Mouse (Mus musculus) kidney, embryonic 16.5 days (tissue): Measurements from ENCODE around the gene Olfr325. TPM values are rescaled to one million over a fixed set of nuclear protein-coding genes. Genes with fewer than 3 reads are reported as not detected.
"Not testable (repeated sequence)": the region's sequence is repeated elsewhere in the genome, so short reads cannot be mapped to it uniquely, and the experiment has no call there.

ENCODE experiments used
- ATAC-seq: fragments of 200-750 bp; cut with Nextera tagmentation; 2 replicates; pipeline ENCODE4 v1.8.0; 2017; ENCODE audit warnings: moderate TSS enrichment; ENCODE audit not compliant: low FRiP score, low TSS enrichment
- H3K27ac ChIP-seq: fragments of 300-500 bp; sonication (generic); 2 replicates; pipeline ENCODE4 v1.5.1; 2014; ENCODE audit warnings: low read length
- H3K27me3 ChIP-seq: fragments of 300-500 bp; sonication (generic); 2 replicates; pipeline ENCODE4 v1.6.1; 2014; ENCODE audit warnings: low read length, control low read depth, mixed read lengths; ENCODE audit not compliant: insufficient read depth
- H3K36me3 ChIP-seq: fragments of 300-500 bp; sonication (generic); 2 replicates; pipeline ENCODE4 v1.6.1; 2014; ENCODE audit warnings: low read length, control low read depth, mixed read lengths; ENCODE audit not compliant: insufficient read depth
- H3K4me1 ChIP-seq: fragments of 300-500 bp; sonication (generic); 2 replicates; pipeline ENCODE4 v1.6.1; 2014; ENCODE audit warnings: low read length, control low read depth, mixed read lengths; ENCODE audit not compliant: insufficient read depth
- H3K4me2 ChIP-seq: fragments of 300-500 bp; sonication (generic); replicated peaks from 2 replicates; pipeline ENCODE4 v1.6.1; 2014; ENCODE audit warnings: low read depth, low read length
- H3K4me3 ChIP-seq: fragments of 300-500 bp; sonication (generic); 2 replicates; pipeline ENCODE4 v1.5.1; 2014; ENCODE audit warnings: mild to moderate bottlenecking, low read length
- H3K9ac ChIP-seq: fragments of 300-500 bp; sonication (generic); replicated peaks from 2 replicates; pipeline ENCODE4 v1.6.1; 2014; ENCODE audit warnings: low read length
- H3K9me3 ChIP-seq: fragments of 300-500 bp; sonication (generic); 2 replicates; pipeline ENCODE4 v1.6.1; 2016; ENCODE audit warnings: low read length, control low read depth
- WGBS: fragments of 180-500 bp; shearing (Covaris S2); extraction: QIAGEN DNeasy Blood & Tissue Kit; methylation state at CpG from one replicate; pipeline ENCODE4 v1.1.7; 2014; 5-methylcytosine and 5-hydroxymethylcytosine counted together
- polyA plus RNA-seq: library from polyadenylated mRNA; unstranded; fragments of >200 nt; fragmentation: Nextera tagmentation; extraction: Ambion mirVana; gene quantifications from 2 replicates; pipeline ENCODE4 v1.2.1, GENCODE M21; 2015

Olfr325 gene
- not detected in 2 replicates for polyA plus RNA-seq

DNA sequence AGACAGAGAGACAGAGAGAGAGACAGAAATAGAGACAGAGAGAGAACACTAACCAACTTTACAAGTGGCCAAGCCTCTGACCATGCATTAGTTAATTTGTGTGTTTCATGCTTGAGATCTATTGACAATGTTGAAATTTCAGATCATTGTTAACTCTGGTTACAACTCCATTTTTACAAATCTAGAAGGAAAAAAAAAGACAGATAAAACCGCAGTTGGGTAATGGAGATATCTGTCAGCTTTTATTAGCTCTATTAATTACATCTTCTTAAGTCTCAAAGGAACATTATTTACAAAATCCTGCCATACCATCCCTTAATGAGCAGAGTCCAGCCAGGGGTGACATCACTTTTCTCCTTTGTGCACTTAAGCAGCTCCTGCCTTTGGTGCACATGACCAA lies at the start of gene Olfr325:
Gene Olfr325 (plus strand): TSS at position 301 of the 400 bp plus-strand sequence.
- no peak within 1 kb of the TSS for H3K4me3 ChIP-seq
- ATAC-seq, result no peak
- H3K9me3 ChIP-seq, result no peaks in the 10 kb centered on the region
- no peaks in the 10 kb centered on the region for H3K27me3 ChIP-seq
- H3K4me2 ChIP-seq, result no peak within 1 kb of the TSS
- H3K9ac ChIP-seq, result no peak within 1 kb of the TSS
- H3K36me3 ChIP-seq, result no peaks in the 10 kb centered on the region
- no peaks in the 10 kb centered on the region for H3K4me1 ChIP-seq
- WGBS, result 61% methylated on average over 1 of the region's 1 CpGs
- H3K27ac ChIP-seq, result no peak within 1 kb of the TSS

DNA sequence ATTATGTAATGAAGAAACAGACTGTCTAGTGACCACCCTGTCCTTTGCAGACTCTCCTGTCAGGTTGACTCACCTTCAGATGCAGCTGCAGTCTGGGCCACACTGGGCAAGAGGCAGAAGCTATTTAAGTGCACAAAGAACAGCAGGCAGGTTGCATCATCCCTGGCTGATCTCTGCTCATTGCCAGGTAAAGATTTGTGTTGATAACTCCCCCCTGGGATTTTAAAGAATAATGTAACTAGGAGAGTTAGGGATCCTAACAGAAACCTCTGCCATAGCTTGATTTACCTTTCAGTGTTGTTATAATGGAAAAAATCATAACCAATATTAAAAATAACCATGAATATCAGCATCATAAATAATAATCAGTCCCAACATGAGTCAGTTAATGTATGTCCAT lies 42.8 kb upstream of the Olfr325 start, which contains the start of gene Olfr330:
Gene Olfr330 (minus strand): TSS at position 101 of the 400 bp plus-strand sequence.
- not testable (repeated sequence) for H3K4me3 ChIP-seq, H3K27ac ChIP-seq, ATAC-seq, H3K9me3 ChIP-seq, H3K36me3 ChIP-seq, H3K4me1 ChIP-seq, H3K9ac ChIP-seq, H3K27me3 ChIP-seq, H3K4me2 ChIP-seq

DNA sequence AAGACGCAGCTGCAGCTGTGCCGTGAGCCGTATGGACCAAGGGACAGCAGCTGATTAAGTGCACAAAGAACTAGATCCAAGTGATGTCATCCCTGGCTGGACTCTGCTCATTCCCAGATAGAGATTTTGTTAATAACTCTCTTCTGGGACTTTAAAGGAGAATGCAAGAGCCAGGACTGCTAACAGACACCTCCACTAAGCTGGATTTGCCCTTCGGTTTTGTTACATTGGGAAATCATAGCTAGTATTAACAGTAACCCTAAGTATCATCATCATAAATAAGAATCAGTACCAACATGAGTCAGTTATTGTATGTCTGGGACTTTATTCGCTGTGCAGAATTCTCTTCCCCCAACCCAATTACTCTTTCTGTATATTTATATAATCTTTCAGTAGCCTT lies 31.2 kb upstream of the Olfr325 start, which contains the start of gene Olfr329-ps:
Gene Olfr329-ps (minus strand): TSS at position 101 of the 400 bp plus-strand sequence.
- ATAC-seq, result no peak
- Histone ChIP-seq H3K4me2 (no peak within 1 kb of the TSS), H3K4me1 (no peaks in the 10 kb centered on the region), H3K9me3 (no peaks in the 10 kb centered on the region), H3K4me3 (no peak within 1 kb of the TSS), H3K27me3 (no peaks in the 10 kb centered on the region), H3K36me3 (no peaks in the 10 kb centered on the region), H3K9ac (no peak within 1 kb of the TSS), H3K27ac (no peak within 1 kb of the TSS)
- WGBS, result 77% methylated on average over 5 of the region's 5 CpGs

DNA sequence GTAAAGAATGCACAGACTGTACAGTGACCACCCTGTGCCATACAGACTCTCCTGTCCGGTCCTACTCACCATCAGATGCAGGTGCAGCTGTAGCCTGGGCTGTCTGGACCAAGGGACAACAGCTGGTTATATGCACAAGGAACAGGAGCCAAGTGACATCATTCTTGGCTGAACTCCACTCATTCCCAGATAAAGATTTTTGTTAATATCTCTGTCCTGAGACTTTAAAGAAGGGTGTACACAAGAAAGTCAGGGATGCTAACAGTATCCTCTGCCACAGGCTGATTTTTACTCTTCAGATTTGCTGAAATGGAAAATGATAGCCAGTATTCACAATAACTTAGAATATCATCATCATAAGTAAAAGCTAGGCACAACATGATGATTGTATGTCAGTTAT lies 22.0 kb upstream of the Olfr325 start, which contains the start of gene Olfr328:
Gene Olfr328 (minus strand): TSS at position 101 of the 400 bp plus-strand sequence.
- no peaks in the 10 kb centered on the region for H3K36me3 ChIP-seq
- H3K4me2 ChIP-seq, result no peak within 1 kb of the TSS
- 91% methylated on average over 1 of the region's 1 CpGs for WGBS
- H3K4me3 ChIP-seq, result no peak within 1 kb of the TSS
- no peak for ATAC-seq
- no peak within 1 kb of the TSS for H3K9ac ChIP-seq
- no peaks in the 10 kb centered on the region for H3K27me3 ChIP-seq
- no peaks in the 10 kb centered on the region for H3K9me3 ChIP-seq
- no peaks in the 10 kb centered on the region for H3K4me1 ChIP-seq
- no peak within 1 kb of the TSS for H3K27ac ChIP-seq

DNA sequence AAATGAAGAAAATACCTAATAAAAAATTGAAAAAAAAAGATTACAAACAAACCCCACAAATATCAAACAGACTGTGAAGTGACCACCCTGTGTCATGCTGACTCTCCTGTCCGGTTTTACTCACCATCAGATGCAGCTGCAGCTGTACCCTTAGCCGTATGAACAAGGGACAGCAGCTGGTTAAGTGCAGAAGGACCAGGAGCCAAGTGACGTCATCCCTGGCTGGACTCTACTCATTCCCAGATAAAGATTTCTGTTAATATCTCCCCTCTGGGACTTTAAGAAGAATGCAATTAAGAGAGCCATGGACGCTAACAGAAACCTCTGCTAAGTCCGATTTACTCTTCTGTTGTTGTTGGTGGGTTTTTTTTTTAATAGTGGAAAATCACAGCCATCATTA lies 7.1 kb upstream of the Olfr325 start, which contains the start of gene Olfr224:
Gene Olfr224 (minus strand): TSS at position 149 of the 400 bp plus-strand sequence.
- ATAC-seq, result no peak
- no peak within 1 kb of the TSS for H3K4me3 ChIP-seq
- H3K36me3 ChIP-seq, result no peaks in the 10 kb centered on the region
- 67% methylated on average over 5 of the region's 5 CpGs for WGBS
- no peaks in the 10 kb centered on the region for H3K9me3 ChIP-seq
- H3K9ac ChIP-seq, result no peak within 1 kb of the TSS
- H3K4me1 ChIP-seq, result no peaks in the 10 kb centered on the region
- no peak within 1 kb of the TSS for H3K4me2 ChIP-seq
- no peak within 1 kb of the TSS for H3K27ac ChIP-seq
- no peaks in the 10 kb centered on the region for H3K27me3 ChIP-seq

DNA sequence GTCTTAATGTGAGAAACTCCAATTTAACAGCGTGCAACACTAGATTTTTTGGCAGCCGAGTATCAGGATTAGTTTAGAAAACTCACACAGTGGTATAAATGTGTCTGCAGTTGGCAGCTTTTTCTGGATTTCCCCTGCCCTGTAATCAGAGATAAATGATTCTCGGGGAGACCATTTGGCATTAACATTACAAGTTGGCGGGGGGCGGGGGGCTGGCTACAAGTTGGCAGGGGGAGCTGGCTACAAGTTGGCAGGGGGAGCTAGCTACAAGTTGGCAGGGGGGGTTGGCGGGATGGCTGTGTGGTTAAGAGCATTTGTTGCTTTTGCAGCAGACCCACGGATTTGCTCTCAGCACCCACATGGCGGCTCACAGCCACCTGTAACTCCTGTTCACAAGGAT lies 1.1 kb downstream of the Olfr325 start:
- no peak overlapping the region for H3K27ac ChIP-seq
- ATAC-seq, result no peak
- no peaks in the 10 kb centered on the region for H3K27me3 ChIP-seq
- no peaks in the 10 kb centered on the region for H3K9me3 ChIP-seq
- H3K4me3 ChIP-seq, result no peak overlapping the region
- H3K9ac ChIP-seq, result no peak overlapping the region
- no peaks in the 10 kb centered on the region for H3K36me3 ChIP-seq
- H3K4me1 ChIP-seq, result no peaks in the 10 kb centered on the region
- 80% methylated on average over 8 of the region's 8 CpGs for WGBS
- no peak overlapping the region for H3K4me2 ChIP-seq

DNA sequence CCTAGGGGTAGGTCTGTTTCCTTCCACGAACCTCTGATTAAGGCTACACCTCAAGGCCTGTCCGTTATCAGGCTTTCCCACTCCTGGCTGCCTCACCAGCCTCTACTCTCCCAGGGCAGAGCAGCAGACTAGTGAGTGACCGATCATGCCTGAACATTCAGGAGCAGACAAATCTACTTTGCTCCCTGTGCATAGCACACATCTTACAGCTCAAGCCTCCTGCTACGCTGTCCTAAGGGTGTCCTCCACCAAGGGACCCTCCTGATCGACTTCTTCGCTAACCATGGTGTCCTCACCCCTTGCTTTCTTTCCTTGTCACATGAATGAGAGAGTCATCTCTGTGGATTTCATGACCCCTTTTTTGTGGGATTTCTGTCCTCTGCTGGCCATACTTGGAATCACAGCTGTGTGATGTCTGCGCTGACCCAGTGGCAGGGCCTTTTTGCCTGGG lies 10.4 kb downstream of the Olfr325 start:
- ATAC-seq, result no peak
- Histone ChIP-seq H3K9me3 (no peaks in the 10 kb centered on the region), H3K27ac (no peak overlapping the region), H3K9ac (no peak overlapping the region), H3K36me3 (no peaks in the 10 kb centered on the region), H3K4me1 (no peaks in the 10 kb centered on the region), H3K4me3 (no peak overlapping the region), H3K27me3 (no peaks in the 10 kb centered on the region), H3K4me2 (no peak overlapping the region)
- 75% methylated on average over 7 of the region's 7 CpGs for WGBS

DNA sequence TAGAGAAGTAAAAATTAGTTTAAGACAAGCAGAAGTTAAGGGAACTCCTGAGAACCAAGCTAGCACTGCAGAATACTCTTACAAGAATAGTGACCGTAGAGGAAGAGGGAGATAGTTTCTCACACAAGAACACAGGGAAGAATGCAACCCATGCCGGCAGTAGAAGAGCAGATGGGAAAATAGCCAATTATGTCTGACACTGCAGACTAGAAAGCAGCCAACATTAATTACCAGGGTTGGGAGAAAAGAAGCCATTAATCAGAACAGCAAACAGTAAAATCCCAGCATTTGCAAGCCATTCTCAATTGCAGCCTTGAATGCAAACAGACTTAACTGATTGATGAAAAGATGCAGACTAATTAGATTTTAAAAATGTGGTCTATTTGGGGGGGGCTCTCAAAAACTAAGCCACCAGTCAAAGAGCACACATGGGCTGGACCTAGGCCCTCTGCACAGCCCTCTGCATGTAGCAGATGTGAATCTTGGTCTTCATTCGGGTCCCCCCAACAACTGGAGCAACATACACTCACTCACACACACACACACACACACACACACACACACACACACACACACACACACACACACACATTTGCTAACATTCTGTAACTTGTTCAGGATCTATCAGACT lies 11.2 kb downstream of the Olfr325 start:
- no peaks in the 10 kb centered on the region for H3K36me3 ChIP-seq
- ATAC-seq, result no peak
- no peaks in the 10 kb centered on the region for H3K9me3 ChIP-seq
- H3K4me3 ChIP-seq, result no peak overlapping the region
- no peak overlapping the region for H3K9ac ChIP-seq
- no peaks in the 10 kb centered on the region for H3K4me1 ChIP-seq
- H3K27ac ChIP-seq, result no peak overlapping the region
- no peak overlapping the region for H3K4me2 ChIP-seq
- no peaks in the 10 kb centered on the region for H3K27me3 ChIP-seq
- WGBS, result 66% methylated on average over 3 of the region's 3 CpGs

DNA sequence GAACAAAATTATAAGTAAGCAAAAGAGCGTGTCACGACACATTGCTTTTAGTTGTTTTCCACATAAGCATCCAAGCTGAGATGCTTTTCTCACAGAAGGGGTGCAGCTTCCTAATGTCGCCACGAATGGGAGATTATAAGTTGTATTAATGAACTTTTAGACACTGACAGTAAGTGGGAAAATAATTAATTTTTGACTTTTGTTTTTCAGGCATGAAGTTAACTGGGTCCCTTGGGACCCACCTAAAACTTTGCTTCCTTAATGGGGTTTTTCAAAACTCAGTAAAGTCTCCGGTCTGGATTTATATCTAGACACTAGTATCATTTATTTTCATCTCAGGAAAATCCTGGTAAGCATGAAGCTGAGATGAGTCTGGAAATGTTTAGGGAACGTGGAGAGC lies 17.3 kb downstream of the Olfr325 start, which contains the start of gene Olfr324:
Gene Olfr324 (plus strand): TSS at position 301 of the 400 bp plus-strand sequence.
- Histone ChIP-seq H3K9me3 (no peaks in the 10 kb centered on the region), H3K36me3 (no peaks in the 10 kb centered on the region), H3K9ac (no peak within 1 kb of the TSS), H3K27me3 (no peaks in the 10 kb centered on the region), H3K27ac (no peak within 1 kb of the TSS), H3K4me1 (no peaks in the 10 kb centered on the region), H3K4me2 (no peak within 1 kb of the TSS), H3K4me3 (no peak within 1 kb of the TSS)
- WGBS, result 80% methylated on average over 6 of the region's 6 CpGs
- ATAC-seq, result no peak

DNA sequence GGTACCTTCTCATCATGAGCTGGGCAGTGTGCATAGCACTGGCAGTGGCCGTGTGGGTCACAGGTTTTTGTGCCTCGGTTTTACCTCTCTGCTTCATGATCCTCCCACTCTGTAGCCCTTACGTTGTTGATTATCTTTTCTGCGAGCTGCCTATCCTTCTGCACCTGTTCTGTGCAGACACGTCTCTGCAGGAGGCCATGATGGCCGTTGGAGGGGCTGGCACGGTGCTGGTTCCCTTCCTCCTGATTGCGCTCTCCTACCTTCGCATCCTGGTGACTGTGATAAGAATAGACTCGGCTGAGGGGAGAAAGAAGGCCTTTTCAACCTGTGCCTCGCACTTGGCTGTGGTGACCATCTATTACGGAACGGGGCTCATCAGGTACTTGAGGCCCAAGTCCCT lies 20.3 kb downstream of the Olfr325 start:
- Histone ChIP-seq H3K36me3 (no peaks in the 10 kb centered on the region), H3K27ac (no peak overlapping the region), H3K9ac (no peak overlapping the region), H3K9me3 (no peaks in the 10 kb centered on the region), H3K4me3 (no peak overlapping the region), H3K4me2 (no peak overlapping the region), H3K4me1 (no peaks in the 10 kb centered on the region), H3K27me3 (no peaks in the 10 kb centered on the region)
- WGBS, result 87% methylated on average over 13 of the region's 13 CpGs
- no peak for ATAC-seq
